Mouse (Mus musculus): ENCODE measurements around the gene Pten.

The Pten gene

DNA sequence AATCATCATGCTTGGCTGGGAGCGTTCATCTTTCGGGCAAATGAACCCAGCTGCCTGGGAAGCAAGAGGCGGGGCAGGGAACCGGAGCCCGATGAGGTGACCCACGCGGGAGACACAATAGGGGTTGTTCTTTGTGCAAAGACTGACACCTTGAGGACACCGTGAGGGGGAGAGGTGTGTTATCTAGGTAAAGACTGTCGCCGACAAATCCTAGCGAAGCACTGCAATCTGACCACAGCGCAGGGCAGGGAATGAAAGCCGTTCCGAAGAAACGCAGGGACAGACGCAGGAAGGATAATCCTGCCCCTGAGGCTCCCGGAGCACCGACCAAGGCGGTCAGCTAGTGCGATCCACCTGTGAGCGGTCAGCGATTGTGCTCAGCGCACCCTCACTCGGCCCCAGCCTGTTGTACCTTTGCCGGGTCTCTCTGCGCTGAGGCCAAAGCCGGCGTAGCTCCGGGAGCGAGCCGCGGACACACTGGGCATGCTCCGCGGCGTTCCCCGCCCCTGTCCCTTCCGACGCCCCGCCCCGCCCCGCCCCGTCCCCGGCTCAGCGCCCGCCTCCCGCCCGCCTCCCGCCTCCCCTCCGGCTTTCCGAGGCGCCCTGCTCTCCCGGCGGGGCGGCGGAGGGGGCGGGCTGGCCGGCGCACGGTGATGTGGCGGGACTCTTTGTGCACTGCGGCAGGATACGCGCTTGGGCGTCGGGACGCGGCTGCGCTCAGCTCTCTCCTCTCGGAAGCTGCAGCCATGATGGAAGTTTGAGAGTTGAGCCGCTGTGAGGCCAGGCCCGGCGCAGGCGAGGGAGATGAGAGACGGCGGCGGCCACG is at the start of gene Pten:
Pten (plus strand) TSS at position 598 of the 826 bp plus-strand sequence.
- peak; percentile 95 for DNase-seq (ENCODE audit: low spot score)

DNA sequence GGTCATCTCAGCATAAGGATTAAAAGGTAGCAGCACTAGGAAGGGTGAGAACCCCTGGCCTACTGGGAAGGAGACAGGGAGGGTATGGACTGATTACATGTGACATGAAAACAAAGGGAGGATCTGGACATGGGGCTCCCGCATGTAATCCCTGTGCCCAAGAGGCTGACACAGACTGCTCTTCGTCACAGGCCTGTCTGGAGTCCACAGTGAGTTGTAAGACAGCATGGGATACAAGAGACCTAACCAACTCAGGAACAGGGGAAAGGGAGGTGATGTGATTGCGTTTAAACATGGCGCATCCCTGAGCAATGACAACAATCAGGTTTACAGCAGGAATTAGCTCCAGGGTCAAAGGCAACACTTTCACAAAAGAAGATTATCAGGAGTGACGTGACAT is 48.3 kb upstream of the Pten start:
- no peak for DNase-seq (ENCODE audit: low spot score)

DNA sequence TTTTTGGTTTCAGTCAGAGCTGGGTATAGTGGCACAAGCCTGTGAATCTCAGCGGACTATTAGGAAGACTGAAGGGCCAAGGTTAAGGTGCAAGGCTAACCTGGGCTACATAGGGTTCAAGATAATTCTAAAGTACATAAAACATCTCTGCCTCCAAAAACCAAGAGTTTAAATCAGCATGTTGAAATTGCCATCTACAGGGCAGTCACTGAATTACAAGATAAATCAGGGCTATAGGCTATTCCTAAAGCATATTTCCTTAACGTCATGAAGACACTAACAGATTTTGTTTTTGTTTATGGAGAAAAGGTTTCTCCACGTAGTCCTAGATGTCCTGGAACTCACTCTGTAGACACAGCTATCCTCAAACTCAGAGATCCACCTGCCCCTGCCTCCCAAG is 47.0 kb upstream of the Pten start:
- DNase-seq (ENCODE audit: low spot score), result no peak

DNA sequence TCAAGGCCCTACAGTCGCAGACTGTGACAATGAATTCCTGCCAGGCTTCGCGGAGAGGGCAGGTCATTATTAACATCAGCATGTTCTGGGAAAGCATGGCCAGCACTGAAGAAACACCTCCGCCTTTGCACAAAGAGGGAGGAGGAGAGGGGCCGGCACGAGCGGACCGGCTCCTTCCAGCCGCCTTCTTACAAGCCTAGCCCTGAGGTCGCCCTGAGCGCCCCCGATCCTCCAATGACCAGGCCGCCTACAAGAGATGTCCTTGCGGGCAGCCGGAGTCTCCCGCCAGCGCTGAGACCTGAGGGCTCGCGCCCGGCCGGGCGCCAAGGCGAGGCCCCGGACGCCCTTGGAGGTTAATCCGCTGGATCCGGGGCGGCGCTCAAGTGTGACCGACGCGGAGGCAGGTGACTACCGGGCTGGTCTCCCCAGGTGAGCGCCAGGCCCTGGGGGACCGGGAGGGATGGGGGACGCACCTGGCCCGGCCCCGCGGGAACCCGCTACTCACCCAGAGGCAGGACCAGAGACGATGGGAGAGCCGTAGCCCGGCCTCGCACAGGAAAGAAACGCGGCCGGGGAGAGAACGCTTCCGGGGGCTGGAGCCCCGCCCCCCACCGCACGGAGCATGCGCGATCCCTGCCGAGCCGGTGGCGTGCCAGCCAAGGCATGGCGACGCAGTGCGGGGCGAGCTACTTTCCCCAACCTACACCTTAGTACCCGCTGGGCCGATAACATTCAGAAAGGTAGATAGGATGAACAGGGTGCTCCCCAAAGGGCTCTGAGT is 45.3 kb upstream of the Pten start:
- DNase-seq (ENCODE audit: low spot score), result peak; percentile 89

DNA sequence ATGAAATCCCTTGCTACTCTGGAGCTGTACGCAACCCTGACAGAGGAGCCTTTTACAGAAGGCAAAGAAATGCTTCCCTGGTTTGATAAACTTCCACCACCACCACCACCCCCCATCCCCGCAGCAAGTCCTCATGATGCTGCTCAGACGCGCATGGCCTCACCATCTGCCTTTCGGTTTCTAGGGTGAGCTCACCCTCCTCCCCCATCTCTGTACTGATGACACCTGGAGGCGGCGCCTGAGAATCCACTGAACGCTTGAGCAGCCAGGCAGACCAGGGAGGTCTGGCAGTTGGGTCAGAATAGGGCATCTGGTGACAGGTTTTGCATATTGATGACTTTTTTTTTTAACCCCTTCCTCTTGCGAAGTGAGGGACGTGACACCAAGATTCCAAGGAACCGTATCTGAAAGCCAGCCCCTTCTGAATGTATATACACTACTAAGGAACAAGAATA is 44.7 kb upstream of the Pten start:
- peak; percentile 69 for DNase-seq (ENCODE audit: low spot score)

DNA sequence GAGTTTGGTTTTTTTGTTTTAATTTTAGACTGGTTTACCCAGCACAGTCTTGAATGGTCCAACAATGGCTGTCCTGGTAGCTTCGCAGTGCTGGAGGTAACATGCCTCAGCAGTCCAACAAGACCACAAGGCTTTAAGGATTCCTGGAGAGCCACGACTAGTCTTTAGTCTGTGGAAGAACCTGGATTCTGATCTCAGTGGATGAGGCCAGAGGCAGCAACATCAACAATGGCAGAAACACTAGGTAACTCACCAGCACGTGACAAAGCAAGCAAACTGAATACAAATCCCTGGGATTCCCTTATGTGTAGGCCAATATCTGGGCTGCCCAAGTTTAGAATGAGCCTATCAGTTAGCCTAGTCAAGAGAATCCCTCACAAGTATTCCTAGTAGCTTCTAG is 43.8 kb upstream of the Pten start:
- no peak for DNase-seq (ENCODE audit: low spot score)

DNA sequence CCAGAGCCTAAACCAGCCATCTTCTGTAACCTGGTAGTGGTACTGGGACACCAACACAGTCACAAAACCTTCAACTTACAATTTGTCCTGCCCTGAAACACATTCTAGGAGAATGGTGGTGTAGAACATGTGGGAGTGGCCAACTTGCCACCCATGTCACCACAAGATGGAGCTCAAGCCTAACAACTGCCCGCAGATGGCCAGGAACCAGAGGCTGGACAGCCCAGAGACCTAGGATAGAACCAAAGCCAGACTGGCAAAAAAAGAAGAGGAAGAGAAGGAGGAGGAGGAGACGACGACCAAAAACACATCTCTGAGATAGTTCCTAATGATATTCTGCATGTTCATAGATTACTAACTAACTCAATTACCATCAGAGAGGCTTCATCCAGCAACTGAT is 42.1 kb upstream of the Pten start:
- DNase-seq (ENCODE audit: low spot score), result peak; percentile 42

DNA sequence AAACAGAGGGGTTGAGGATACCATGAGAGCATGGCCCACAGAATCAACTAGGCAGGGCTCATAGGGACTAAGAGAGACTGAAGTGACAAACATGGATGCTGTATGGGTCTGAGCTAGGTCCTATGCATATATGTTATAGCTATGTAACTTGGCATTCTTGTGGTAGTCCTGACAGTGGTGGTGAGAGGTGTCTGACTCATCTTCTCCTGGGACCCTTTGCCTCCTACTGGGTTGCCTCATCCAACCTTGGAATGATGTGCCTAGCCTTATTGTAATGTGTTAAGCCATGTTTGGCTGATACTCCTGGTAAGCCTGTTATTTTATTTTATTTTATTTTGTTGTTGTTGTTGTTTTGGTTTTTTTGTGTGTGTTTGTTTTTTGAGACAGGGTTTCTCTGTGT is 41.6 kb upstream of the Pten start:
- no peak for DNase-seq (ENCODE audit: low spot score)

DNA sequence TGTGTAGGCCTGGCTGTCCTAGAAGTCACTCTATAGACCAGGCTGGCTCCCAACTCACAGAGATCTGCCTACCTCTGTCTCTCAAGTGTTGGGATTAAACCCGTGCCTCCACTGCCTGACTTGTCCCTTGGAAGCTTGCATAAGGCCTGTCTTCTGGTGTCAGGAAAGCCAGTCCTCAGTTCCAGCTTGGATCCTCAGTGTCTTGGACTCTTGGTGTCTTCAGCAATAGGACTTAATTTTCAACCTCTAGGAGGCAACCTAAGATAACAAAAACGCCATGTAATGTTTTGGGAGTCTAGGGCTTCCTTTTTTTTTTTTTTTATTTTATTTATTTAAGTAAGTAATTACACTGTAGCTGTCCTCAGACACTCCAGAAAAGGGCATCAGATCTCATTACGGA is 39.7 kb upstream of the Pten start:
- no peak for DNase-seq (ENCODE audit: low spot score)

DNA sequence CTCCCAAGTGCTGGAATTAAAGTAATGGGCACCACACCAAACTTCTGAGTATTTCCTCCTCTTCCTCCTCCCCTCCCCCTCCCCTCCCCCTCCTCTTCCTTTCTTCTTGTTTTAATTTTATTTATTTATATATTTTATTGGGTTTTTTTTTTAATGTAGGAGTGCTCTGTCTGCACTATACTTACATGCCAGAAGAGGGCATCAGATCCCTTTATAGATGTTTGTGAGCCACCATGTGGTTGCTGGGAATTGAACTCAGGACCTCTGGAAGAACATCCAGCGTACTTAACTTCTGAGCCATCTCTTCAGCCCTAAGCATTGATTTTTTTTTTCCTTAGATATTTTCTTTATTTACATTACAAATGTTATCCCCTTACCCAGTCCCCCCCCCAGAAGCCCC is 37.0 kb upstream of the Pten start:
- no peak for DNase-seq (ENCODE audit: low spot score)

DNA sequence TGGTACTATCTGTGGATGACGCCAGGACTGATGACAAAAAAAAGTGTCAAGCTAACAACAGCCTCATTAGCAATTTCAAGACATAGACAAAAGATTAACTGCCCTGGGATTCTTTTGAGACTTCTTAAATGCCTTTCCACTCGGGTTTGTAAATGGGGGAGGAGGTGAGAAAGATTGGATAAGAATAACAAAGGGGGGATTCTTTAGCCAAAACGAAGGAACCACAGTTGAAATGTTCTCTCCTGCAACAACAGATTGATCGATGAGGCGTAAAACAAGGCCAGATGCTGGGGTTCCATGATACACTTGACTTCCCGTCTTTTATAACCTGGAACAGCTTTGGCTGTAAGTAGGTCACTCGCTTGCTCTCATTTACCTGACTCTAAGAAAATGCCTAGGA is 33.5 kb upstream of the Pten start:
- no peak for DNase-seq (ENCODE audit: low spot score)

DNA sequence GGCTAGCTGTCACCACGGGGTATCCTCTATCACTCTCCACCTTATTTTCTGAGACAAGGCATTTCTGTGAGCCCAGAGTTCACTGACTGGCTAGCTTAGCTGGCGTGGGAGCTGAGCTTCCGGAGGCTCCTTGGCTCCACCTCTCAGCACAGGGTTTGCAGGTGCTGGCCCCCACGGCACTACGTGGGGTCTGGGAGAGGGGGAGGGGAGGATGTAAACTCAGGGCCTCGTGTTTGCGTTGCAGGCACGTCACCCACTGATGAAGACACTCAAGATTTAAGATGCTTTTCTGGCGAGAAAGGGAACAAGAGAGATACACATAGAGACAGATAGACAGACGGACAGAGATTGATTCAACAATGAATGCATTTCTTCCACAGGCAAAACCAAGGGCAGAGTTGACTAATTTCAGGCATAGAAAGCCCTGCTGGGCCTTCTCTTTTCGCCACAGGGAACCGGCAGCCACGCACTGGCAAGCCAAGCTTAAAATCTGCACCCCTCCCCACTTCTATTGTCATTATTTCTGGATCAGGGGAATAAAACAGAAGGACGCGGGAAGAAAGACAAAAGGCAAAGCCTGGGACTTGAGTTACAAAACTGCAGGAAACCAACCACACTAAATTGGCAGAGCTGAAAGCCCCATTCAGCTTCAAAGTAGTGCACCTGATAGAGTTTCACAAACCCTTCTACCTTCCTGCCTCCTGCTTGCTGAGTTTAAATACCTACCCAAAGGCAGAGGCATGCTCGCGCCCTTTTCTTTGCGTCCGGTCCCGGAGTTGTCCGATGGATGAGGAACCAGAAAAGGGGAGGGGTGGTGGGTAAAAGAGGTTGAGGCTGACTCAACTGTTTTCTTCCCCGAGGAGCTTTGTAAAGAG is 30.6 kb upstream of the Pten start:
- peak; percentile 45 for DNase-seq (ENCODE audit: low spot score)

DNA sequence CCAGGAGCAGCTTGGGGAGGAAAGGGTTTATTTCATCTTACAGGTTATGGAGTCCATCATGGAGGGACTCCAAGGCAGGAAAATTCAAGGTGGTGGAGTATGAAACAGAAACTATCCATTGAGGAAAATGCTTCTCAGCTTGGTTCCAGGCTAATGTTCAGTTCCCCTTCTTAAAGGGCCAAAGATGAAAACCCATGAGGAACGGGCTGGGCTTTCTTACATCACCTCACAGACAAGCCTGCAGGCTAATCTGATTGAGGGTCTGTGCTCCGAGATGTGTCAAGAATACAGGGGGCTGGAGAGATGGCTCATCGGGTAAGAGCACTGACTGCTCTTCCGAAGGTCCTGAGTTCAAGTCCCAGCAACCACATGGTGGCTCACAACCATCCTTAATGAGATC is 27.5 kb upstream of the Pten start:
- DNase-seq (ENCODE audit: low spot score), result no peak

DNA sequence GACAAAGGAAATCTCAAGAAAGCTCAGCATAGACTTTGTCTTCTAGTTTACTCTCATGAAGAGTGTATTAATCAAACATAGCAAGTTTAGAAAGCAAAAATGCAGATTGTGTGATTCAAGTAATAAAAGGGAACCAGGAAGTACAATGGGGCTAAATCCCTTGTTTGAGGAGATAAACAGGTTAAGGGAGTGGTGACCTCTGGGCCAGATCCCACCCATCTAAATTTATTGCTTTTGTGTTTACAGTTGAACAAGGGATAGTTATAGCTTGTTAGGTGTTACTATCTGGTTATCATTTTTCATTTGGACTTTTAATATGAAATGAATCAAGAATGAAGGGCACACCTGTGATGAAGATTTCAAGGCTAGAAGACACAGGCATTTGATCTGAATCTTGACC is 24.4 kb upstream of the Pten start:
- DNase-seq (ENCODE audit: low spot score), result no peak

DNA sequence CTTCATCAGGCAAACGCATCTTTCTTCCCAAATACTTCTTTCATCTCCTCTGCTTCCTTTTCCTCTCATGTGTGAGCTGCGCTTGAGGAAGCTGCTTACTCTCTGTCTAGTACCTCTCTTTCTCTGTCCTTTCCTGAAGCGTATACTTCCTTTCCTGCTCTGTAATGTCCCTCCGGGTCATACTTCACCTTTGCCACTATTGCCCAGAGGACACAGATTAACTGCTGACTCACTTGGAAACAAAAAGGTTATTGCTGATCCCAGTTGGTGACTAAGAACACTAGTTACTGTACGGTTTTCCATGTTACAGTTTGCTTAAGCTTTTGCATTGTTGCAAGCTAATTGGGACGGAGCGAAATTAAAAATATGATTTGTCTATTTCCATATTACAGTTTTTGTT is 19.5 kb upstream of the Pten start:
- no peak for DNase-seq (ENCODE audit: low spot score)

DNA sequence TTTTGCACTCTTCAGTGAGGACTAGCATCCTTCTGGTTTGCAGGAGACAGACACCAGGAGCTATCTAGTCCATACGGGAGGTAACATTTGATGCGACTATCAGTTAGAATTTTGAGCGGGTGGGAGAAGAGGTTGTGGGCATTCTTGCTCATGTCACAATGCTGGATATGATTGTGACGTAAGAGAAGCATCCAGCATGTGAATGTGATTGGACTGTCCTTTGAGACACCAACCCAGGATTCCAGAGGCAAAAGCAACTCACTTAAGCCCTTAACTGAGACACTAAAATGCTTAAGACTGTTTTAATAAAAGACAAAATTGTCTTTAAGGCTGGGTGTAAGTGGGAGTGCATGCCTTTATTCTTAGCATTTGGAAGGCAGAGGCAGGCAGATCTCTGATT is 17.6 kb upstream of the Pten start, which contains the start of gene Atad1:
Atad1 (minus strand) TSS at position 101 of the 400 bp plus-strand sequence.
- DNase-seq (ENCODE audit: low spot score), result no peak

DNA sequence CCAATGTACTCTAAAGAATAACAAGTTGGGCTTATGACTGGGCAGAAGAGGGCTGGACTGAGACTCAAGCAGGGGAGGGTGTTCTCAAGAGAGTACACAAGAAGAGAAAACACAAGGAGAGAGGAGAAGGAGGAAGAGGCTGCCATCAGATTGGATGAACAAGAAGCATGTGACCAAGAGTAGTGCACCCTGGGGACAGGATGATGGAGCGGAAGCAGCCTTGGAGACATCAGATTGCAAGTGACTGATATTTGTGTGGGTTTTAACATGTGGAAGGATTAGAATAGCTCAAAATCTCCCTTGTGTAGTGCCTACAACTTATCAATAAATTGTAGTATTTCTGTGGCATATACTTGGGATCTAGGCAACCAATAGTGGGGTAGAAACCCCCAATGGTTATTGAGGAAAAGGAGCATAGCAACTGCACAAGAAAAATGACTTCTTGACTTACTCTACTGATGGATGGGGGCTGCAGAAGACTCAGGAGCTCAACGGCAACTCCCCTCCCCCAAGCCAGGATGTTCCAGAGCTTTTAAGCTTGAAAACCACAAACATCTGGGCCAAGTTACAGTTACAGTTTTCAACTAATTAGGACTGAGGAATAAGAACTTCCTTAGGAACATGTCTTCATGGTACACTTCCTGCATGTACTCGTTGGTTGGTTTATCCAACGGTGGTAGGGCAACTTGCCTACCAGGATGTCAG is 16.5 kb upstream of the Pten start:
- no peak for DNase-seq (ENCODE audit: low spot score)

DNA sequence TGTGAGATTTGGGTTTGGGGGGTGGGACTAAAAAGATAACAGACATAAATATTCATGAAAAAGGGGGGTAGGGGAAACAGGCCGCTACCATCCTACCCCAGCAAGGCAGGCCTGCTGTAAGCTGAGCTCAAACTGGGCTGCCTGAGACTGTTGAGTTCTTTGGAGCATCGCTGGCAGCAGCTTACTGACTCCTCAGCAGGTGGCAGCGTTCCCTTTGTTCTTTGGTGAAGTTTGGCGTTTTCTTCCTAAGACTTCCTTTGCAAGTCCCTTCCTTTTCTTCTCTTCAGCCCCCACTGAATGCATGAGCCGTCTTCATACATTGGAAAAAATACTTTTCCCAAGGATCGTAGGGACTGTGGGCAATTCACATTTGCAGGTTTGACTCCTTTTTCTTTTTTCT is 7.9 kb upstream of the Pten start:
- peak; percentile 29 for DNase-seq (ENCODE audit: low spot score)

DNA sequence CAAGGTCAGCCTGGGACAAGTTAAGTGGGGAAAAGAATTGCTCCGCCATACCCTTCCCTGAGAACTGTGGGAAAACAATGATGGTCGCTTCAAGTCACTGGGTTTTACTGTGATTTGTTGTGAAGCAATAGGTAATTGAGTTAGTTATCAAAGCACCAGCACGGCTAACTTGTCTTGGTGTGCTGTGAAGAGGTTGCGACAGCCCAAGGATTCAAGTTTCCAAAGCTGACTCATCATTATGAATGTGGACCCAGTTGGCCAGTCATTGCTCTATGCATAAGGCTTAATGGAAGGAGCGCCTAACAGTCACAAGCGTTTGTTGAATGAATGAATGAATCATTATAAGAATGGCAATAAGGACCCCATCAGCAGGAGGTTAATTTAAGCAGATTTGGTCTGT is 4.9 kb upstream of the Pten start:
- DNase-seq (ENCODE audit: low spot score), result no peak

DNA sequence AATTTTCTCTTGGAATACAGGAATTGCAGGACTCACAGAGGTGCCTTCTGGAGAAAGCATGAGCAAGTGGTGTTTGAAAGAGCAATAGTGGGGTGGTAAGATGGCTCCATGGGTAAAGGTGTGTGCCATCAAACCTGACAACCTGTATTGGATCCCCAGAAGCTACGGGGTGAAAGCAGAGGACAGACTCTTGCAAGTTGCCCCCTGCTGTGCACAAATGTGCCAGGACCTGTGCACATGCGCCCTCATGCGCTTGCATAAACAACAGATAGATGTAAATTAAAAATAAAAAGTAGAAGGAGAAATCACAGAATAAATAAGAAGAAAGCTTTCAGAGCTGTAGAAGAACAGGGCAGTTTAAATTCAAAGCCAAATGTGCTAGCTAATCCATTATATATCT is 3.9 kb upstream of the Pten start:
- no peak for DNase-seq (ENCODE audit: low spot score)

DNA sequence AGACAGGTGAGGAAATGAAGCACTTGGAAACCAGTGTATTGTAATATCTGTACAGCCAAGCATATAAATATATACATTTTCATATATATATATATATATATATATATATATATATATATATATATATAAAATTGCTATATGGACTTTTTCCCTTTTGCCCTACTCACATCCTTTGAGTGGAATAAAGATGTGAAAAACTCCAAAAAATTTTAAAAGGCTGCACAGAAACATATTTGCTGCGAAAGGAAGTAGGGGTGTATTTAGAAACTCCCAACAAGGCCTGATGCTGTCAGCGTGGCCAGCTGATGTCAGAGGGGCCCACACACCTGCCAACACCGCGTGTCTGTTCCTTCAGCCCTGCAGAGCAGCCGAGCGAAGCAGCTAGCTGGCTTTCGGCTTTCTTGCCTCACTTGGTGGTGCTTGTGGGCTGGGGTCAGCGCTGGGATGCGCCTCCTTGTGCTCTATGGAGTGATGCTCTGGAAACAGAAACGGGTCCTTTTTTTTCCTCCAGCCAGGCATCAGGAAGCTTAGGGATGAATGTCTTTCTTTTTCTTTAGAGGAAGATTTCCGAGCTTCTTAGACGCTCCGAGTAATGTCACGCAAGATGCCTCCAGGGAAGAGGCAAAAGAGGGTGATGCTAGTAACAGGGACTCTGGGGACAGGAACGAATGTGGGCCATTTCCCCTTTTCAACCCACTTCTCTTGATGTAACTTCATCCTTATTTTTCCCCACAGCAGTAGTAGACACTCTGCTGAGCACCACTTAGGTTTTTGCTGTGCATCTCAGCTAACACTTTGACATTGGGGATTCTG is 2.9 kb upstream of the Pten start:
- no peak for DNase-seq (ENCODE audit: low spot score)
